Mouse (Mus musculus) stomach, postnatal 0 days (tissue): ENCODE measurements around the gene Pitpnm2. TPM values are rescaled to one million over a fixed set of nuclear protein-coding genes. Genes with fewer than 3 reads are reported as not detected.

ENCODE experiments used
- ATAC-seq: fragments of 200-750 bp; cut with Nextera tagmentation; 2 replicates; pipeline ENCODE4 v1.8.0; 2017; ENCODE audit not compliant: low FRiP score, low TSS enrichment
- DNase-seq: peaks from one replicate; pipeline ENCODE4 v3.0.0-alpha.2; 2016; ENCODE audit warnings: low spot score
- H3K27ac ChIP-seq: fragments of 300-500 bp; sonication (generic); replicated peaks from 2 replicates; pipeline ENCODE4 v1.5.1; 2014; ENCODE audit warnings: mild to moderate bottlenecking, control low read depth
- H3K27me3 ChIP-seq: fragments of 300-500 bp; sonication (generic); 2 replicates; pipeline ENCODE4 v1.6.1; 2014; ENCODE audit warnings: low read length; ENCODE audit not compliant: control insufficient read depth, insufficient read depth
- H3K36me3 ChIP-seq: fragments of 300-500 bp; sonication (generic); 2 replicates; pipeline ENCODE4 v1.6.1; 2014; ENCODE audit warnings: low read length, mixed read lengths; ENCODE audit not compliant: control insufficient read depth, insufficient read depth
- H3K4me1 ChIP-seq: fragments of 300-500 bp; sonication (generic); replicated peaks from 2 replicates; pipeline ENCODE4 v1.6.1; 2014; ENCODE audit warnings: antibody characterized with exemption; ENCODE audit not compliant: control insufficient read depth, insufficient read depth
- H3K4me2 ChIP-seq: fragments of 300-500 bp; sonication (generic); replicated peaks from 2 replicates; pipeline ENCODE4 v1.6.1; 2014; ENCODE audit warnings: low read depth, mild to moderate bottlenecking, control low read depth, moderate library complexity
- H3K4me3 ChIP-seq: fragments of 300-500 bp; sonication (generic); 2 replicates; pipeline ENCODE4 v1.5.1; 2014; ENCODE audit warnings: low read depth, low read length, control low read depth
- H3K9ac ChIP-seq: fragments of 300-500 bp; sonication (generic); 2 replicates; pipeline ENCODE4 v1.6.1; 2014; ENCODE audit warnings: mild to moderate bottlenecking, low read length, control low read depth, mixed read lengths
- H3K9me3 ChIP-seq: fragments of 300-500 bp; sonication (generic); 2 replicates; pipeline ENCODE4 v1.6.1; 2016; ENCODE audit warnings: low read length; ENCODE audit not compliant: control insufficient read depth
- CTCF ChIP-seq: IDR thresholded peaks from 2 replicates; pipeline ENCODE4 v1.5.1; 2016; ENCODE audit warnings: antibody characterized with exemption, low read depth, mild to moderate bottlenecking, moderate library complexity
- EP300 ChIP-seq: optimal IDR thresholded peaks from 2 replicates; pipeline ENCODE3; 2016; ENCODE audit warnings: antibody characterized with exemption
- WGBS: fragments of 180-500 bp; shearing (Covaris S2); extraction: QIAGEN DNeasy Blood & Tissue Kit; methylation state at CpG from one replicate; pipeline ENCODE4 v1.1.7; 2014; 5-methylcytosine and 5-hydroxymethylcytosine counted together
- polyA plus RNA-seq: library from polyadenylated mRNA; unstranded; fragments of >200 nt; fragmentation: Nextera tagmentation; extraction: Ambion mirVana; gene quantifications from 2 replicates; pipeline ENCODE4 v1.2.1, GENCODE M21; 2015

The Pitpnm2 gene
- polyA plus RNA-seq, 1 experiment from 2014 or later, result 1.8 TPM

- Histone ChIP-seq H3K27ac (no peak overlapping the region), H3K4me1 (peaks cover 7% of the 10 kb centered on the region), H3K9ac (no peak overlapping the region), H3K36me3 (no peaks in the 10 kb centered on the region), H3K4me3 (no peak overlapping the region), H3K27me3 (no peaks in the 10 kb centered on the region), H3K9me3 (no peaks in the 10 kb centered on the region), H3K4me2 (no peak overlapping the region)
- no peak for TF ChIP-seq EP300
- no peak for TF ChIP-seq CTCF
- ATAC-seq (no peak), DNase-seq (no peak)
- WGBS, result 89% methylated on average over 4 of the region's 4 CpGs
Measured at GRCm38 (mm10) chr5:124189572-124189981, 60.0 kb downstream of the Pitpnm2 start.

- DNase-seq (no peak), ATAC-seq (no peak)
- Histone ChIP-seq H3K4me2 (peak overlapping the region; percentile 25; the same call in 1 of the 2 replicates), H3K27ac (0 out of 2 replicates have a peak overlapping the region, but pooled peaks have one; percentile 24), H3K27me3 (no peaks in the 10 kb centered on the region), H3K36me3 (no peaks in the 10 kb centered on the region), H3K9me3 (no peaks in the 10 kb centered on the region), H3K4me1 (peaks cover 3% of the 10 kb centered on the region), H3K9ac (peak overlapping the region; percentile 35; the same call in 1 of the 2 replicates), H3K4me3 (no peak overlapping the region)
- WGBS, result 62% methylated on average over 12 of the region's 12 CpGs
- TF ChIP-seq CTCF, result no peak
- no peak for TF ChIP-seq EP300
Measured at GRCm38 (mm10) chr5:124187508-124188311, 61.9 kb downstream of the Pitpnm2 start.

- no peak for TF ChIP-seq CTCF
- no peak for TF ChIP-seq EP300
- no peaks in the 10 kb centered on the region for H3K9me3 ChIP-seq
- peak overlapping the region; percentile 35; the same call in 1 of the 2 replicates for H3K9ac ChIP-seq
- 35% methylated on average over 16 of the region's 22 CpGs for WGBS
- H3K4me1 ChIP-seq, result peaks cover 3% of the 10 kb centered on the region; the same call in 1 of the 2 replicates
- no peaks in the 10 kb centered on the region for H3K36me3 ChIP-seq
- ATAC-seq (peak; percentile 46; the same call in 1 of the 2 replicates), DNase-seq (peak; percentile 38)
- H3K27me3 ChIP-seq, result no peaks in the 10 kb centered on the region
- H3K4me2 ChIP-seq, result peak overlapping the region; percentile 25
- no peak overlapping the region for H3K4me3 ChIP-seq
- H3K27ac ChIP-seq, result 0 out of 2 replicates have a peak overlapping the region, but pooled peaks have one; percentile 24
Measured at GRCm38 (mm10) chr5:124186981-124187507, 62.5 kb downstream of the Pitpnm2 start.

- no peaks in the 10 kb centered on the region for H3K36me3 ChIP-seq
- H3K4me1 ChIP-seq, result peaks cover 3% of the 10 kb centered on the region; the same call in 1 of the 2 replicates
- DNase-seq, result no peak
- TF ChIP-seq CTCF, result no peak
- TF ChIP-seq EP300, result no peak
- no peak for ATAC-seq
- no peak overlapping the region for H3K4me3 ChIP-seq
- no peaks in the 10 kb centered on the region for H3K9me3 ChIP-seq
- H3K27me3 ChIP-seq, result no peaks in the 10 kb centered on the region
- H3K4me2 ChIP-seq, result peak overlapping the region; percentile 25
- H3K27ac ChIP-seq, result no peak overlapping the region
- WGBS, result 75% methylated on average over 10 of the region's 10 CpGs
- H3K9ac ChIP-seq, result no peak overlapping the region
Measured at GRCm38 (mm10) chr5:124186465-124186854, 63.1 kb downstream of the Pitpnm2 start.

- Histone ChIP-seq H3K27ac (no peak overlapping the region; the same call in 1 of the 2 replicates), H3K9me3 (no peaks in the 10 kb centered on the region), H3K4me1 (peaks cover 3% of the 10 kb centered on the region; the same call in 1 of the 2 replicates), H3K4me2 (no peak overlapping the region), H3K4me3 (no peak overlapping the region), H3K9ac (no peak overlapping the region), H3K27me3 (no peaks in the 10 kb centered on the region), H3K36me3 (no peaks in the 10 kb centered on the region)
- 72% methylated on average over 15 of the region's 15 CpGs for WGBS
- TF ChIP-seq CTCF (no peak), EP300 (no peak)
- no peak for DNase-seq
- no peak for ATAC-seq
Measured at GRCm38 (mm10) chr5:124185706-124186464, 63.7 kb downstream of the Pitpnm2 start.
